Mouse (Mus musculus) midbrain, embryonic 15.5 days (tissue): ENCODE results near the gene Bbof1. TPM values are rescaled to one million over a fixed set of nuclear protein-coding genes. Genes with fewer than 3 reads are reported as not detected.

Source experiments
- ATAC-seq: fragments of 200-750 bp; cut with Nextera tagmentation; replicated peaks from 2 replicates; pipeline ENCODE4 v1.8.0; 2017; ENCODE audit warnings: moderate TSS enrichment
- H3K27ac ChIP-seq: fragments of 300-500 bp; sonication (generic); 2 replicates; pipeline ENCODE4 v1.5.1; 2015; ENCODE audit warnings: mild to moderate bottlenecking, inconsistent platforms
- H3K27me3 ChIP-seq: fragments of 300-500 bp; sonication (generic); replicated peaks from 2 replicates; pipeline ENCODE4 v1.6.1; 2015; ENCODE audit warnings: inconsistent platforms
- H3K36me3 ChIP-seq: fragments of 300-500 bp; sonication (generic); replicated peaks from 2 replicates; pipeline ENCODE4 v1.6.1; 2015; ENCODE audit warnings: inconsistent platforms
- H3K4me1 ChIP-seq: fragments of 300-500 bp; sonication (generic); 2 replicates; pipeline ENCODE4 v1.6.1; 2015; ENCODE audit warnings: inconsistent platforms
- H3K4me2 ChIP-seq: fragments of 300-500 bp; sonication (generic); 2 replicates; pipeline ENCODE4 v1.6.1; 2015; ENCODE audit warnings: inconsistent platforms, mild to moderate bottlenecking, moderate library complexity
- H3K4me3 ChIP-seq: fragments of 300-500 bp; sonication (generic); 2 replicates; pipeline ENCODE4 v1.5.1; 2015; ENCODE audit warnings: mild to moderate bottlenecking, inconsistent platforms
- H3K9ac ChIP-seq: fragments of 300-500 bp; sonication (generic); 2 replicates; pipeline ENCODE4 v1.6.1; 2015; ENCODE audit warnings: mild to moderate bottlenecking, inconsistent platforms
- H3K9me3 ChIP-seq: fragments of 300-500 bp; sonication (generic); 2 replicates; pipeline ENCODE4 v1.6.1; 2016; ENCODE audit warnings: inconsistent platforms
- WGBS: fragments of 180-500 bp; shearing (Covaris S2); methylation state at CpG from one replicate; pipeline ENCODE4 v1.1.7; 2015; ENCODE audit warnings: mixed read lengths; 5-methylcytosine and 5-hydroxymethylcytosine counted together
- polyA plus RNA-seq: library from polyadenylated mRNA; unstranded; fragments of >200 nt; fragmentation: Nextera tagmentation; extraction: Ambion mirVana; gene quantifications from 2 replicates; pipeline ENCODE4 v1.2.1, GENCODE M21; 2015

Gene Bbof1
- polyA plus RNA-seq, 1 experiment from 2014 or later: 4.9 TPM

DNA sequence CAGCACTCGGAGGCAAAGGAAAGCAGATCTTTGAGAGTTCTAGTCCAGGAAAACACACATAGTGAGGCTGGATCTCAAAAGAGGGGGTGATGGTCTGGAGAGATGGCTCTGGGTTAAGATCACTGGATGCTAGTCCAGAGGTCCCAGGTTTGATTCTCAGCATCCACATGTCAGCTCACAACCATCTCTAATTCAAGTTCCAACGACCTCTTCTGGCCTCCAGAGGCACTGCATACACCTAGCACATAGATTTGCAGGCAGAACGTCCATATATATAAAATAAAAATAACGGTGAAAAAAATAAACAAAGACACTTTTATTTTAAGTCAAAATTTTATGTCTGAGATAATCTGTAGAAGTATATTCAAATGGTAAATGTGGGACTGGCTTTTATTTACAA is 1.6 kb upstream of the Bbof1 start:
- H3K4me3 ChIP-seq: no peak overlapping the region
- 65% methylated on average over 4 of the region's 4 CpGs for WGBS
- no peak overlapping the region for H3K27ac ChIP-seq
- no peaks in the 10 kb centered on the region for H3K36me3 ChIP-seq
- H3K9ac ChIP-seq: no peak overlapping the region
- no peaks in the 10 kb centered on the region for H3K9me3 ChIP-seq
- no peak for ATAC-seq
- H3K4me1 ChIP-seq: peaks cover 12% of the 10 kb centered on the region
- no peak overlapping the region for H3K4me2 ChIP-seq
- H3K27me3 ChIP-seq: no peaks in the 10 kb centered on the region

DNA sequence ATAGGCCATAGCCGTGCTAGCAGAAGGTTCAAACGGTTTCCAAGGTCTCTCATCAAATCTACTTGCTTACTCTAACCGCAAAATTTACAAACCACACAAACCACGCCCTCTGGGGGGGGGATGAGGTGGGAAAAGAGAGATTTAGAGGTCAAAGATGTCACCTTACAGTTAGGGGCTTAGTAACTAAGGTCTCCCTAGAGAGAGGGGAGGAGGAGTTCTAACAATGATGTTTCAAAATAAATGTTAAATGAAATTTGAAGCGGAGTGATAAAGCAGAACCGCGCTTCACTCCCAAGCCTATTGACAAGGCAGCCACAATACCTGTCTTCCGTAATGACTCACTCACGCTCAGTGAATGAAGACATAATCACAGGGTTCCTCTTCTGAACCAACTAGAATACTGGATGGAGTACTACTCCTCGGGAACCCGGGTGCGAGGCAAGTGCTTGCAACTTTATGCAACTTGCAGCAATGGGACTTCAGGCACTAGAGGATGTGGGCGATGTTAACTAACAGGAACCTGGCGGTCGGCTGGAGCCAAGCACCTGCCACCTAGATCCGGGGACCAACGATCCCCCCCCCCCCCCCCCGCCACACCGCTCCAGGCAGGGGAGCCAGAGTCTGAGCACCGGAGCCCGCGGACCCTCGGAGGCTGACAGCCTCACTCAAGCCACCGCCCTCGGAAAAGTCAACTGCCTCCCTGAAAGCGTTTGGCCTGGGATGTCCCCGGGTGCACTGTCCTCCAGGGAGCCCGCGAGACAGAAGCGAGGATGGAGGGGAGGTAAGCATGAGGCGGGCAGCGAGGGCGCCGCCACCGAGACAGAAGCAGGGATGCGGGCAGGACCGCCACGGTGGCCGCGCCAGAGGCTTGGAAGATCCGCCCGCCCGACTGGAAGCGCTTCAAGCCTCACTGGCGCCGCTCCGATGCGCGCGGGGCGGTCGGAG is 725 bp upstream of the Bbof1 start:
- peak overlapping the region; percentile 93 for H3K27ac ChIP-seq
- peak overlapping the region; percentile 90 for H3K4me2 ChIP-seq
- no peaks in the 10 kb centered on the region for H3K36me3 ChIP-seq
- H3K9ac ChIP-seq: peak overlapping the region; percentile 92
- peaks cover 12% of the 10 kb centered on the region for H3K4me1 ChIP-seq
- ATAC-seq: peak; percentile 81
- WGBS: 1% methylated on average over 49 of the region's 52 CpGs
- no peaks in the 10 kb centered on the region for H3K27me3 ChIP-seq
- peak overlapping the region; percentile 94 for H3K4me3 ChIP-seq
- no peaks in the 10 kb centered on the region for H3K9me3 ChIP-seq

DNA sequence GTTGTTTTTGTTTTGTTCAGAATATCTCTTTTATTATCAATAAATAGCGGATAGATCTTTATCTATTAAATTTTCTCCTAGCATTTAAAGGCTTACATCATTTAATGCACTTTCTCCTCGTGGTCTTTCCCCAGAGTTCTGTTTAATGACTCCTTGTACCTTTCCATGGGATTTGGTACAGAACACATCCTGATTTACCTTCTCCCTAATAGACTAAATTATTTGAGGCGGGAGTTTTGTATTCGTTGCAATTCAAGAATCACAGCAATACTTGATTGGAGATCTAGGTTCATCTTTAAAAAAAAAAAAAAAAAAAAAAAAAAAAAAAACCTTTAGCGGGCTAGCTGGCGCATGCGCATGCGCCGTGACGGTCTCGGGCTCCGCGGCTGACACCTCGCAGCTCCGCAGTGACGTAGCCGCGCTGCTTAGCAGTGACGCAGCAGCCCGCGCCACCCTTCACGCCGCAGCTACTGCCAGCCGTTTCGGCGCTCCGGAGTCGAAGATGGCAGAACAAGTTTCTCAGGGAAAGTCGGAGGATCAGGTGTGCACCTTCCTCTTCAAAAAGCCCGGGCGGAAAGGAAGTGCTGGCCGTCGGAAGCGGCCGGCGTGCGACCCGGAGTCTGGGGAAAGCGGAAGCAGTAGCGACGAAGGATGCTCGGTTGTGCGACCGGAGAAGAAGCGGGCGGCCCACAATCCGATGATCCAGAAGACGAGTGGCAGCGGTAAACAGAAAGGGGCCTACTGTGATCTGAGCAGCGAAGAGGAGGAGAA is 8.1 kb downstream of the Bbof1 start, which contains the start of gene Rnf113a2:
Gene Rnf113a2, plus strand, starts transcription at position 363 of the 771 bp plus-strand sequence.
- peaks cover 8% of the 10 kb centered on the region for H3K4me1 ChIP-seq
- no peaks in the 10 kb centered on the region for H3K27me3 ChIP-seq
- peak within 1 kb of the TSS; percentile 59 for H3K4me3 ChIP-seq
- peak; percentile 95 for ATAC-seq
- H3K4me2 ChIP-seq: peak within 1 kb of the TSS; percentile 68
- 0 out of 2 replicates have a peak, but pooled peaks cover 3% of the 10 kb centered on the region for H3K36me3 ChIP-seq
- H3K27ac ChIP-seq: peak within 1 kb of the TSS; percentile 83
- no peaks in the 10 kb centered on the region for H3K9me3 ChIP-seq
- peak within 1 kb of the TSS; percentile 54 for H3K9ac ChIP-seq
- 3% methylated on average over 50 of the region's 50 CpGs for WGBS

DNA sequence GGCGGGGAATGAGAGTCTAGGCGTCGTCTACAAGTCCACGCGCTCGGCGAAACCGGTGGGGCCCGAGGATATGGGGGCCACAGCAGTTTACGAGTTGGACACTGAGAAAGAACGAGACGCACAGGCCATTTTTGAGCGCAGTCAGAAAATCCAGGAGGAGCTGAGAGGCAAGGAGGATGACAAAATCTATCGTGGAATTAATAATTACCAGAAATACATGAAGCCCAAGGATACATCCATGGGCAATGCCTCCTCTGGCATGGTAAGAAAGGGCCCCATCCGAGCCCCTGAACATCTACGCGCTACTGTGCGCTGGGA is 8.7 kb downstream of the Bbof1 start:
- peak; percentile 42 for ATAC-seq
- H3K4me1 ChIP-seq: peaks cover 8% of the 10 kb centered on the region
- H3K9me3 ChIP-seq: no peaks in the 10 kb centered on the region
- H3K9ac ChIP-seq: peak overlapping the region; percentile 54
- H3K4me2 ChIP-seq: peak overlapping the region; percentile 68
- H3K36me3 ChIP-seq: 0 out of 2 replicates have a peak, but pooled peaks cover 3% of the 10 kb centered on the region
- H3K27me3 ChIP-seq: no peaks in the 10 kb centered on the region
- H3K27ac ChIP-seq: peak overlapping the region; percentile 83
- H3K4me3 ChIP-seq: peak overlapping the region; percentile 59
- 34% methylated on average over 18 of the region's 18 CpGs for WGBS

DNA sequence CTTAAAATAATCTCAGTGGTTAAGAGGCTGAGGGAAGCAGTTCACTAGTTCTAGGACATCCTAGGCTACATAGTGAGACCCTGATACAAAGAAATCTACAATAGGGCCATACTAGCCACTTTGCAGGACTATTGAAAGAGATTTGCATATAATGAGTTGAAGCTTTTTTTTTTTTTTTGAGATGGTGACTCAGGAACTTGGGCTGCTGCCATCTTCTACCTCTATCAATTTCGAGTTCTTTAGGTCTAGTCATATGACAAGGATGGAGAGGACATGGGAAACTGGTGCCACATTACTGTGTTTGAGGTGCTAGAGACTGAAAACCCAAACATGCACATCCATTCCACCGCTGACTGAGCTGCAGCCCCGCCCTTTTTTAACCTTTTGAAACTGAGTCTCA is 15.1 kb downstream of the Bbof1 start:
- H3K4me1 ChIP-seq: no peaks in the 10 kb centered on the region
- H3K36me3 ChIP-seq: no peaks in the 10 kb centered on the region
- 65% methylated on average over 3 of the region's 3 CpGs for WGBS
- H3K27me3 ChIP-seq: no peaks in the 10 kb centered on the region
- no peak for ATAC-seq
- H3K4me3 ChIP-seq: no peak overlapping the region
- H3K9ac ChIP-seq: no peak overlapping the region
- H3K27ac ChIP-seq: no peak overlapping the region
- no peaks in the 10 kb centered on the region for H3K9me3 ChIP-seq
- H3K4me2 ChIP-seq: no peak overlapping the region

DNA sequence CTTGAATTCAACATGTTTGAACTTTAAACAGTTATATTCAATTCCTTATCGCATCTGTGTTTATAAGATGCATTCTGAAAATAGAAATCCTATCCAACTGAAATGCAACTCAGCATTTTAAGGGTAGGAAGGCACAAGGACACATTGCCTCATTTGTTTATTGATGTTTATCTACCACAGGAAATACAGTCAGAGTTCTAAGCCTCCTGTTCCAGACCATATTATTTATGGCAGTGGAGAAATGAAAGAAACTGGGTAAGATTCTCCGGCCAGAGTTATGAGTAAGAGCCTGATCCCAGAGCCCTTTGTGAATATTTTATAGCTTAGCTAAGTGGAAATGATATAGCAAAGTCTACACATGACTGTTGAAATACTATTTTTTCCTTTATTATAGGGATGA is 21.0 kb downstream of the Bbof1 start:
- WGBS: 89% methylated on average over 2 of the region's 2 CpGs
- H3K4me3 ChIP-seq: no peak overlapping the region

DNA sequence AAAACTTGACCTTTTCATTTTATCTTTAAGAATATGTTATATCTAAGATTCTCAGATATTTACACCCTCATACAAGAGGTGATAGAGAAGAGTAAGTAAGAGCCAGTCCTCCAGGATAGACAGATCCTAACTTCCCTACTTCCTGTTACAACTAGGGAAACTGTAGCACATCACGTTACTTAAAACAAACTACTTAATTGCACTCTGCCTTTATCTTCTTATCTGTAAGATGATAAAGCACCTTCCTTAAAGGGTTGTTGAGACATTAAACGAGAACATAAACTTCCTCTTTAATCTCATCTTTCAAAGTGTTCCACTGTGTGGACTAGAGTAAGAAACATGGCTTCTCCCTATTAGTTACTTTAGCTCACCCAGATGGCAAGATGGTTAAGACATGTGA is 29.8 kb downstream of the Bbof1 start:
- H3K27me3 ChIP-seq: no peaks in the 10 kb centered on the region
- peaks cover 10% of the 10 kb centered on the region for H3K36me3 ChIP-seq
- H3K9ac ChIP-seq: no peak overlapping the region
- no peaks in the 10 kb centered on the region for H3K9me3 ChIP-seq
- no peak overlapping the region for H3K27ac ChIP-seq
- no peaks in the 10 kb centered on the region for H3K4me1 ChIP-seq
- no peak for ATAC-seq
- 84% methylated on average over 2 of the region's 2 CpGs for WGBS
- no peak overlapping the region for H3K4me3 ChIP-seq
- no peak overlapping the region for H3K4me2 ChIP-seq

More for the DNA sequence above, 21.0 kb downstream of the Bbof1 start:
- H3K27ac ChIP-seq: no peak overlapping the region
- H3K4me2 ChIP-seq: no peak overlapping the region
- H3K36me3 ChIP-seq: peaks cover 11% of the 10 kb centered on the region
- no peaks in the 10 kb centered on the region for H3K4me1 ChIP-seq
- H3K9ac ChIP-seq: no peak overlapping the region
- ATAC-seq: no peak
- H3K9me3 ChIP-seq: no peaks in the 10 kb centered on the region
- H3K27me3 ChIP-seq: no peaks in the 10 kb centered on the region

DNA sequence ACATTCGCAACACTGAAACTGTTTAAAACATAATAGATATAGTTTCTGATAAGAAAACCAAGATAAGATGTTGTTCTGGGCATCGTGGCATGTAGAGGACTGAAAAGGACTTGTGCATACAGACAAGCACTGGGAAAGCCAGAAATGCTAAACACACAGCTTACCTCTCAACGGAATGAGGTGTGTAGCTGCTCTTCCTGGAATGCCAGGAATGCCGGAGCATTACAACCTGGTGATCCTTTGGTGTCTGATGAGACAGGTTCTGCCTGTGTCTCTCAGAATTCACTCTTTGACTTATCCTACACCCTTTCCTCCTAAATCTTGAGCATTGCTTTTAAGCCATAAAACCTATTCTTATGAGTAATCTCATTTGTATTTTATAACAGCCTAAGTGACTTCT is 33.7 kb downstream of the Bbof1 start:
- Histone ChIP-seq H3K9ac (no peak overlapping the region), H3K9me3 (no peaks in the 10 kb centered on the region), H3K27ac (no peak overlapping the region), H3K36me3 (peaks cover 8% of the 10 kb centered on the region), H3K27me3 (no peaks in the 10 kb centered on the region), H3K4me1 (no peaks in the 10 kb centered on the region), H3K4me2 (no peak overlapping the region), H3K4me3 (no peak overlapping the region)
- no peak for ATAC-seq
- WGBS: 79% methylated on average over 4 of the region's 4 CpGs

DNA sequence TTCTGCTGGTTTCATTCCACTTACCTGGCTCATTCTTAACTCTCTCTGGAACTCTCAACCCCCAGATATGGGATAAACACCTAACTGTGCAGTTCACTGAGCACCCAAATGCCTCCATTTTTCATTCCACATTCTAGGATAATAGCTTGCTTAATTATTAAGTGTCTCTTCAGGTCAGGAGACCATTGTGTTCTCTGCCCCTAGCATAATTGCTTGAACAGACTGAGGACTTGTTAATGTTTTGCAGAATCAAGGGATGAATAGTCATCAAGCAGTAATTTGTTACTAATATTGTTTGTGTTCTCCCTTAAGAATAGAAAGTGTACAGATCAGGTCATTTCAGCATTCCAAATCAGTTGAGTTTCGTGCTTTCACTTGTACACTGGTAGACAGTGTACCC is 38.5 kb downstream of the Bbof1 start:
- Histone ChIP-seq H3K27ac (no peak overlapping the region), H3K36me3 (no peaks in the 10 kb centered on the region), H3K9me3 (no peaks in the 10 kb centered on the region), H3K4me2 (no peak overlapping the region), H3K9ac (no peak overlapping the region), H3K27me3 (no peaks in the 10 kb centered on the region), H3K4me3 (no peak overlapping the region), H3K4me1 (peaks cover 17% of the 10 kb centered on the region)
- ATAC-seq: no peak
- 69% methylated on average over 1 of the region's 1 CpGs for WGBS

DNA sequence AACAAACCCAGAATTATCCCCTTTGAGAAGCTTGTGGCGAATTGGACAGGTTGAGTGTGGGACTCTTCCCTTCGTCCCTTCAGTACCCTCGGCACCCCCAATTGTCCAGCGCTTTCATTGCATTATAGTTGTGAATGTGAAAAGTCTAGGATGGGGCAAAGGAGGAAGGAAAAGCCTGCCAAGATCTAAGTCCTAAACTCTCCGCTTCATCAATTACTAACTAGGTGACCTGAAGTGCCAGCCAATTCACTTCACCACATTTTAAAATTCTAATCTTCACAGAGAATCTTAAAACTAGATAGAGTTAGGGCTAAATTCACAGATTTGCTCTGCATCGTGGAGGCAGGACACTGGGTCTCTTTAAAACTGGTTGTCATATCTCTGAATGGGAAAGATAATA is 39.3 kb downstream of the Bbof1 start:
- WGBS: 84% methylated on average over 6 of the region's 6 CpGs
- Histone ChIP-seq H3K27ac (no peak overlapping the region), H3K9ac (no peak overlapping the region), H3K9me3 (no peaks in the 10 kb centered on the region), H3K27me3 (no peaks in the 10 kb centered on the region), H3K4me3 (no peak overlapping the region), H3K4me1 (peaks cover 25% of the 10 kb centered on the region), H3K4me2 (no peak overlapping the region), H3K36me3 (no peaks in the 10 kb centered on the region)
- ATAC-seq: no peak

DNA sequence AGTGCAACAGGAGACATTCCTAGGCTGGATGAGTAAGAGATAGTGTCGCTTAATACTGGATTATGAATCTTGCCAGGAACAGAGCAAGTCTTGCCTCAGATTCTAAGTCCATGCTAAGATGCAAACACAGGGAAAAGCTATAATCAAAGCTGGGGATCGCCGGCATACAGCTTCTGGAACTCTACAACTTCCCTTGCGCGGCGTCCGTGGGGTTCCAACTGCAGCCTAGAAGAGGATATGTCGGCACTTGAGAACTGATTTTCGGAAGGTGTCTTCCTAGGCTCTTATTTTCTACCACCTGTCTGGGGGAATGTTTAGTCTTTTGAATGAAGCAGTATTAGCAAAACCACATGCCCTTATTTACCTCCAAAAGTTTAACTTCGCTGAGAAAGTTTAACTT is 41.0 kb downstream of the Bbof1 start:
- WGBS: 47% methylated on average over 10 of the region's 10 CpGs
- no peaks in the 10 kb centered on the region for H3K36me3 ChIP-seq
- H3K27me3 ChIP-seq: no peaks in the 10 kb centered on the region
- H3K9me3 ChIP-seq: no peaks in the 10 kb centered on the region
- H3K4me3 ChIP-seq: peak overlapping the region; percentile 73
- H3K9ac ChIP-seq: no peak overlapping the region
- no peak overlapping the region for H3K27ac ChIP-seq
- peak overlapping the region; percentile 96 for H3K4me2 ChIP-seq
- no peak for ATAC-seq
- H3K4me1 ChIP-seq: peaks cover 25% of the 10 kb centered on the region

DNA sequence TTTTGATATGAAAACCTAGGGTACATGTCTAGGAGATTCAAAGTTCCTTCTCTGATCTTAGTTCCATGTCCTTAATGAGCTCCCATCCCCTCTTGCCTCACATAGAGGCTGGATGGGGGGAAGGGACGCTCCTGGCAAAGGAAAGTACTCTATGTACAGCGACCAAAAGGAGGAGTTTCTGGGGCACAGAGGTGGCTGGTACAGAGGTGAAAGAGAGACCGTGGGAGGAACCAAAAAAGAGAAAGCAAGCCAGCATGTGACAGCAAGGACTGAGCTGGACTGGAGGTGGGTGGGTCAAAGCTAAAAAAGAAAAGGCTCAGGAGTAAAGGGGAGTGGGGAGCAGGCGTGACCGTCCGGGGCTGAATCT is 41.5 kb downstream of the Bbof1 start:
- Histone ChIP-seq H3K9me3 (no peaks in the 10 kb centered on the region), H3K4me2 (peak overlapping the region; percentile 96), H3K4me3 (peak overlapping the region; percentile 73), H3K27ac (peak overlapping the region; percentile 77), H3K9ac (peak overlapping the region; percentile 59), H3K4me1 (peaks cover 25% of the 10 kb centered on the region), H3K36me3 (no peaks in the 10 kb centered on the region), H3K27me3 (no peaks in the 10 kb centered on the region)
- WGBS: under 1% methylated on average over 6 of the region's 6 CpGs
- ATAC-seq: no peak; the same call in 1 of the 2 replicates
